Mouse (Mus musculus): Measurements from ENCODE around the gene Gm21969.

Gm21969 gene

DNA sequence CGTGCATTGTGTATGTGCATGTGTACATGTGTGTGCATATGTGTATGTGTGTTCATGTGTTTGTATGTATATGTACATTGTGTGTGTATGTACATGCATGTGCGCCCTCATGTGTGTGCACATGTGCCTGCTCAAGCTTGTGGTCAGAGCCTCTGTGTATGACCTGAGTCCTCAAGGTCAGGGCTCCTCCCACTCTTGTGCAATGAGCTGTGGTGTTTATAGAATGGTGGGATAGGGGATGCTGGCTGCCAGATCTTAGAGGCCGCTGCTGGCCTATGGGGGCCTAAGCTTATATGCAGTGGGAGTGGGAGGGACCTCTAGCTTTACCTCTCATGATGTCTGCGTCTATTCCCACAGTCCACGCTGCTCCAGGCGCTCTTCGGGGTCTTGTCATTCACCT is 17.3 kb upstream of the Gm21969 start:
- no peak for DNase-seq (ENCODE audit: low read depth, low spot score)

DNA sequence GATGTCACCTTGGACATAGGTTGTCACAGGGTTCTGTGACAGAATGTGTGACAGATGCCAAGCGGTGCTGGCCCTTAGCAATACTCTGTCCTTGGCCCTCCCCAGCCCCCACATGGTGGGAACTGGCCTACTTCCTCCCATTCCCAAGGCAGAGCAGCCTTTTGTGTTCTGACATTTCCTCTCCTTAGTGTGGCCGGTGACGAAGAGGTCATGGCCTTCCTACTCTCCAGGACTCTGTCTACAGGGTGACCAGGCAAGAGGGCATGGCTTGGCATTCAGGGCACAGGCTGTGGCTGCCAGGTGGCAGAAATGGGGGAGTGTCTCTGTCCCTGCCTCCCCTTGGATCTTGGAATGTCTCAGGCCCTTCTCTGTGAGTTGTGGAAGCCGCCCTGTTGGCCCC is 15.6 kb upstream of the Gm21969 start:
- DNase-seq (ENCODE audit: low read depth, low spot score): no peak

DNA sequence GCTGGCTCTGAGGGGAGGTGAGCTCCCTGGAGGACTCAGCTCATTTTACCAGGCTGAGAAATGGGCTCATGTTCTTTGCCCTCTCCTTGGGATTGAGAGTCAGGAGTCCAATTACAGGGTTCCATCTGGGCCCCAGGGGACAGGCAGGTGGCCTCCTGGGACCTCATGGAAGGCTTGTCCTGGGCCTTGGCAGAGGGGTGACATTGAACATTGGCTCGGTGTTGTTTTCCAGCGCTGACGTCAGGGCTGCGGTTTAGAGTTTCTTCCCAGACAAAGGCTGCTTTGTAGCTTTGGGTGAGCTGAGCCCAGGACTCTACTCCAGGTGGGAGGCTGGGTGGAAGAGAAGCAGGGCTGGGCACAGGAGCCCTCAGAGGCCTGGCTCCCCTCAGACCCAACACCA is 15.2 kb upstream of the Gm21969 start:
- DNase-seq (ENCODE audit: low read depth, low spot score): no peak

DNA sequence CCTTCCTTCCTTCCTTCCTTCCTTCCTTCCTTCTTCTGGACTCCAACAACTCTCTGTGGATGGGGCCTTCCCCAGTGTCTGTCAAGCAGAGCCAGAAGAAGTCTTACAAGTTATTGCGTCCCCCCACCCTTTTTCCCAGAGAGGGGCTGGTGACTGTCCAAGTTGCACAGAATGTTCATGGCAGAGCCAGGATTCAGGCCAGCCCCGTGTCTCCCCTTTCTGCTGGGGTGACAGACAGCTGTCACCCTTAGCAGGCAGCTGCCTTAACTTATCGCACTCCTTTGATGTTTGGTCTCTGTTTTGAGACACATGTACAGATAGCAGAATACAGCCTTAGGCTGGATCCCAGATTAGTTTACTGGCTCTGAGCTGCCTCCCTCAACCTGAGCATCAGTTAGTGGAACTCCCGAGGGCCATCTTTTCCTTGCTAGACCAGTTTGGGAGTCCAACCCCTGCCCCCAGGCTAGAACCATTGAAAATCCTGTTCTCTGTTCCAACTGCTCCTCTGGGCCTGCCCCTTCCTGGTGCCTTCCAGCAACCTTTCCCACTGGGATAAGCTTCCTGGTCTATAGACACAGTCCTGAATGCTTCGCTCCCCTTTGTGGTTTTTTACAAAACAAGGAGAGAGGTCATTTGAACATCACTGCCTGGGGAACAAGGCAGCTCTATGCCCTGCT is 13.5 kb upstream of the Gm21969 start:
- DNase-seq (ENCODE audit: low read depth, low spot score): no peak

DNA sequence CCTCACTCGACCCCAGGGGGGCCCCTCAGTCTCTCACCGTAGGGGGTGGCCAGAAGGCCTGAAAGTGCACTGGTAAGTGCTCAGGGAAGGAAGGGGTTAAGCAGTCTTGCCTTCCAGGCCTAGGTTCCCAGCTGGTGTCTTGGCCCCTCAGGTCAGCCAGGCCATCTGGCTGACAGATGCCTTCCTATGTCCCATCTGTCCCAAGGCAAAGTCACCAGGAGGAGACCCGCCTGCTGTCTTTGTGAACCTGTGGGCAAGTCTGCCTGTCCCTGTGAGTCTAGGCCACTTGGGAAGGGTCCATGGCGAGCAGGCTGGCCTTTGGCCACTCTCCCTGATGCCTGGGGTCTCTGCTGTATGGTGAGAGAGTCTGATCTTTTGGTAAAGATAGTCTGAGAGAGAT is 12.5 kb upstream of the Gm21969 start:
- DNase-seq (ENCODE audit: low read depth, low spot score): peak; percentile 60

GRCm38 (mm10) chr4:139592895-139593294 is 10.1 kb upstream of the Gm21969 start:
- no peak for DNase-seq (ENCODE audit: low read depth, low spot score)

DNA sequence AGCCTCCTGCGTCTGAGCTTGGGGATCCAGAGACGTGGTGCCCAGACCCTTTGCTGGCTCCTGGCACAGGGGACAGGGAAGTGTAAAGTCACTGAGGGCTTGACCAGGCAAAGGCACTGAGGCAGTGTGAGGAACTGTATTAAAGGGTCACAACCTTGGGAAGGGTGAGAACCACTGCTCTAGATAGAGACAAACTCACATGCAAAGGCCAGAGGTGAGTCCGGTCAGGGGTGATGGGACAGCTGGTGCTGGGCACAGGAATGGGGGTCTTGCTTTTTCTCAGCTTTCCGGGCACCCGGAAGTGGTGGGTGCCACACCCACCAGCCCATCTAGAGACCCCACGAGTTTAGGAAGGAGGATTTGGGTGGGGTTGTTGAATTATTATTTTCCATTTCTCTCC is 9.6 kb upstream of the Gm21969 start:
- no peak for DNase-seq (ENCODE audit: low read depth, low spot score)

DNA sequence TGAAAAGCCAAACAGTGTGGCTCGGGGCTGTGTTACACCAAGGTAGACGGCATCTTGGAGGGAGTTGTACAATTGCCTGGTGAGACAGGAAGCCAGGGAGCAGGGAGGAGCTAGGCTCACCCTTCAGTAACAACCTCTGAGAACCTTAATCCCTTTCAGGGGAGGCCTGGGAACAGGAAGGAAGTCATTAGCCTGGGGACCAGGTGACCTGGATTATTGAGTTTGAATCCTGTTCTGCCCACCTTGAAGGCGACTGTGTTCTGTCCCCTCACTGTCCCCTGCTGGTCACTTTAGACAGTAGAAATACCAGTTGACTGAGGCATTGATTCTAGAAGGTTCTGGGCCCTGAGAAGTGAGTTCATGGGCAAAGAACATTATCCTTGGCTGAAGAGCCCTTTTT is 8.9 kb upstream of the Gm21969 start:
- no peak for DNase-seq (ENCODE audit: low read depth, low spot score)

DNA sequence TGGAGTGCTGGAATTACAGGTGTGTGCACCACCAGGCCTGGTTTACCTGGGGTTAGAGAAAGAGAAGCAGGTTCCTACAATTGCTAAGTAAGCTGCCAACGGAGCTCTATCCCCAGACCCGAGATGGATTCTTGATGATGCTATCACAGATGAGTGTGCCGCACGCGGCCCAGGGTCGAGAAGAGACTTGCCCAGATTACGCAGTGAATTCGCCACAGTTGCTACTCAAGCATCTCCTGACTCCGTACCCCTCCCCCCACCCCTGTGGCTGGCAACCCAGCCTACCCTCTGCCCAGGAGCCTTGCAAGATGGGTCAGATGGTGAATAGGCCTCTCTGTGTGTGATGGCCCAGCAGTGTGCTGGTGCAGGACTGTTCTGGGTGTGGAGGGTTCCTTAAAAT is 6.3 kb upstream of the Gm21969 start:
- DNase-seq (ENCODE audit: low read depth, low spot score): no peak

DNA sequence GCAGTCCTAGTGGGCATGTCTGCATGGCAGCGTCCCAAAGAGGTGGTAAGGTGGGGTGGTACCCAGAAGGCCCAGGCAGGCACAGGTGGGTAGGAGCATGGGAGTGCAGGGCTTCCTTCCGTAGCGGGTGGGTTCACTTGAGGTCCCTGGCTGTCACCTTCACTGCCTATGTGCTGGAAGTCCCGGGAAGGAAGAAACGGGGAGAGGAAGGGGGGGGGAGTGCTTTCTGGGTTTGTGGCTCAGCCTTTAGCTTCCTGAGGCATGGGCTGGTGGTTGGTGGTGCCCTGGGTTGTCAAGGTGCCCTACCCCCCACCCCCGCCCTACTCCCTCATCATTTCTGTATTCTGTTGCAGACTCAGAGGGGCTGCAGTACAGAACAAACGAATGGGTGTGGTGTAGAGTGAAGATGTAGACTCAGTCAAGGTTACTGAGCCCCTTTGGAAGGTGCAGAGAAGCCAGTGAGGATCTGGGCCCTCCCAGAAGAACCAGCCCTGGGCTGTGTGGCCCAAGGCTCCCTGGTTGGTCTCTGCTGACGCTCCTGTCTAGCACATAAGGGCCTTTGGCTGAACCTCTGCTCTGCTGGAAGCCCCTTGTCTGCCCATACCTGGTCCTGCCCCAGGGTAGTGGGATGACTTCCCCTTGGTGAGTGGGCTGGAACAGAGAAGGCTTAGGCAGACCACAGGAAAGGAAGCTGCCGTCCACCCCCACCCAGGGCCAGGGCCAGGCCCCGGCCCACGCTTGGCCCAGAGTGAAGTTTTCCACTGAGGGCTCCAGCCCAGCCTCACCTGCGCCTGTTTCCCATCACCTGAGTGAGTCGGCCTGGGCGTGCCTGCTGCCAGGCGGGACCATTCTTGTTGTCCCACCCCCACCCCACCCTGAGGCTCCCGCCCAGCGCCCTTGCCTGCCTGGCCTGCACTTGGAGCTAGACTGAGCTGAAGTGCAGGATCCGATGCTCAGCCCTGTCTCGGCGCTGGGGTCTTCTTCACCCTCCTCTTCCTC is 5.4 kb upstream of the Gm21969 start:
- no peak for DNase-seq (ENCODE audit: low read depth, low spot score)

DNA sequence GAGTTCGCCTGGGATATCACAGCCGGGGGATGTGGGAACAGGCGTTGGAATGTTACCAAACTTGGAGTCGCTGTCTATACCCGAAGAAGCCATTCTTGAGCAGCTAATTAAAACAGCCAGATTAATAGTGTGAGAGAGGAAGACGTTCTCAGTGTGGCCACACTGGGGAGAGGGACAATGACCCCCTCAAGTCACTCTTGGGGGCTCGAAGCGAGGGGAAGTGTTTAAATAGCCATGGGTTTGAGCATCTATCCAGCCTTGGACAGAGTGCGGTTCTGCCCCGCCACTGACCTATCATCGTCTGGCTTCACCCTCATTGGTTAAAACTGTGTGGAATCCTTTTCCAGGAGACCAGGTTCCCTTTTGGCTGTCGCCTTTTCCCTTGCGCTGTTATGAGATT is 4.6 kb upstream of the Gm21969 start:
- DNase-seq (ENCODE audit: low read depth, low spot score): no peak

DNA sequence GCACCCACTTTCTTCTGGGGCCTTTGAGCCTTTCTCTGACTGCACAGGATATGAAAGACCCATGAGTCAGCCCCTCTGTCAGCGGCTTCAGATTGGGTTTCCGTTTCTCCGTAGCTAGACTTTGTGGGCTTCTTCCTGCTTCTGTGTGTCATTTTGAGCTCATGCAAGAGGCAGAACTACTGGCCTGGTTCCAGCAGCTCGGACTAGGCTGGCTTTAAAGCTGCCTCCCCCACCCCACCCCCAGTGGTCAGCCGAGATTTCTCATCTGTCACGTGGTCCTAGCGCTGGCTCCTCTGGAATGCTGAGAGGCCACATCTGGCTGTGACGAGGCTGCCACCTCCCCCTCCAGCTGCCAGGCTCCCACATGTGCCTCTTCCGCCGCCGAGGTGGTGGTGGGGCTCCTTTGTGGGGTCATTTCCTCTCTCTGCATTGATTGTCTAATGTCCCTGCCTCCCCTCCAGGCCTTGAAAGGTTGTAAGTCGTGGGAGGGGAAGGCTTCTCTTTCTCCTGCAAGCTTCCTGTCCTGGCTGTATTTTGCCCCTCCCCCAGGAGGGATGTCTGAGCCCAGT is 4.0 kb upstream of the Gm21969 start:
- peak; percentile 58 for DNase-seq (ENCODE audit: low read depth, low spot score)

DNA sequence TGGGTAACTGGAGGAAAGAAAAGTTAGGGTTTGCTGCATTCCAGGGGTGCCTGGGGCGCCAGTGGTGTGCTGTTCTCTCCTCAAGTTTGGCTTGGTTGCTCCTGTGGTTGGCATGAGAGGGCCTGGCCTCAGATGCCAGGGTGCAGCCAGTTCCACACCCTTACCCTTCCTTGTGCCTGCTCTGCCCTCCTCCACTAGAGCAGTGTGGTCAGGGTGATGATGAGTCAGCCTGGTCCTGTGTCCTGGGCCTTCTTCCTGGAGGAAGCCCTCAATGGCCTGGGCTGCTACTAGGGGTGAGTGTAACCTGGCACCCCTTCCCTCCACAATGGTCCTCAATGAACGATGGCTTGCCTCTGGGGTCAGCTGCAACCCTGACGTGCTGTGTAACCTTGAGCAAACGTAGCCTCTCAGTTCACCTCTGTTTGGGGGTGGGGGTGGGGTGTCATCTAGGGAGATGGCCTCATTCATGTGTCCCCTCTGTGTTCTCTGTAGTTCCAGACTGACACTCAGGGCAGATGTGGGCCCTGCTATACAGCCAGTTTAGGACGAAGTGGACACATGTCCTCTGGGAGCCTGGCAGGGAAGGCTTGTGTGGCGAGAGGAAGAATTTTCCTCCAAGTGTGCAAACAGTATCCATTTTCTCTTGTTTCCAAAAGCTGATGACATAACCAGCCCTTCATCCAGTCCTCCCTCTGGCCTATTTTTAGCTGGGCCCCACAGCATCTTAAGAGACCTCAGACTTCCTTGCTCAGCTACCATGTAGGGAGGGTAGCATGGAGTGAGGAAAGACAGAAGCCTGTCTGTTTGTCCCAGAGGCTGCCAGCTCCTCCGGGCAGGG is 1.2 kb upstream of the Gm21969 start:
- no peak for DNase-seq (ENCODE audit: low read depth, low spot score)

DNA sequence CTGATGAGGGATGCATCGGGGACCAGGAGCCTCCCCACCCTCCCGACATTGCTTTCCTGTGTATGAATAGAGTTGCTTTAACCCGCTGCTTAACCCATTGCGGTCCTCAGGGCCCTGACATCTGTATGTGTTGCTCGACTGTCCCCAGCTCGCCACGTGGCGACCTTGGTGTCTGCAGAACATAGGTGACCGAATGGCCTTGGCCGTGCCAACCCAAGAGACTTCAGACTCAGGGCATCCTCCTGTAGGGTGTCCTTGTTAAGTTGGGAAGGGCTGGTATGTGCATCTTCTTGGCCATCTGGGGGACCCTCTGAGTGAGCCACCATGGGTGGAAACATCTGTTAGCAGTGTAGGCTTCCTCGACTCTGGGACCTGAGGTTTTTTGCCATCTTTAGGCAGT is 2.2 kb downstream of the Gm21969 start:
- no peak for DNase-seq (ENCODE audit: low read depth, low spot score)

GRCm38 (mm10) chr4:139606732-139607131 is 3.7 kb downstream of the Gm21969 start:
- DNase-seq (ENCODE audit: low read depth, low spot score): no peak

DNA sequence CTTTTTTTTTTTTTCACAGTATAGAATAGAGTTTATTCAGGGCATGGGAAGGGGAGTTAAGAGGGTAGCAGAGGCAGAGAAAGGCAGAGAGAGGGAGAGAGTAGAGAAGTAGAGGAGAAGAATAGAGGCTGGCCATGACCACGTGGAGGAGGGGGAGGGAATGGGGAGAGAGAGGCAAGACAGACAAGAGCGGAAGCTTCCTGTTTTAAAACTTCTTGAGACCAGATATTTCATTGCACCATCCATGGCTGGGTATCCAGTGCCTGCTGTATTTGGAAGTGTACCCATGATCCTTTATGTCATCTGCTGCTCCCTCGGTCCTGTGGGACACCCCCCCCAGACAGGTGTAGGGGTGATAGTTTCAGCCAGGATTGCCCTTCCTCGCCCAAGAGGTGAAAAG is 6.0 kb downstream of the Gm21969 start:
- no peak for DNase-seq (ENCODE audit: low read depth, low spot score)

DNA sequence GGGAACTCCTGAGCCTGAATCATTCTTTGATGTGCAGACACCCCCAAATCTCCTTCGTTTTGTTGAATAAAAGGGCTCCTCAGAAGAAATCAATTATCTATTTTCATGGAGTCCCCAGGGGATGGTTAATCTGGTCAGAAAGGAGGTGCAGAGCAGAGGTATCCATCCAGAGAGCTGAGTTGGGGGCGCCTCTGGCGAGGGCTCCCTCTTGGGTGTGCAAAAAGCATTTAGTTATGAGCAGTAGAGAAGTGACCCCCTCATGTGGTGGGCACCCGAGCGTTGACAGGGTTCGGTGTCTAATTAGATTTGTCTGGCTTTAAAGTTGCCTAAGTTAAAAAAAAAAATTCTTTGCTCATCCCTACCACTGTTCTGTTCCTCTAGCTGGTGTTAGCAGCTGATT is 8.0 kb downstream of the Gm21969 start:
- DNase-seq (ENCODE audit: low read depth, low spot score): no peak

- peak; percentile 76 for DNase-seq (ENCODE audit: low read depth, low spot score)
Observed at GRCm38 (mm10) chr4:139611542-139611953, 8.6 kb downstream of the Gm21969 start.

- DNase-seq (ENCODE audit: low read depth, low spot score): no peak
Observed at GRCm38 (mm10) chr4:139614524-139615260, 11.7 kb downstream of the Gm21969 start.

GRCm38 (mm10) chr4:139616276-139617000 is 13.5 kb downstream of the Gm21969 start:
- DNase-seq (ENCODE audit: low read depth, low spot score): no peak
